Mouse (Mus musculus) megakaryocyte-erythroid progenitor cell, adult 5-6 weeks (primary cell): Measurements from ENCODE around the gene Bmt2. TPM values are rescaled to one million over a fixed set of nuclear protein-coding genes. Genes with fewer than 3 reads are reported as not detected.

Experiments
- total RNA-seq, 2 experiments: library from RNA; stranded (forward) in 1 of 2; stranded (reverse) in 1 of 2; fragments of 200-1000, 215-1000 nt in 1 of 2; fragments of >200 nt in 1 of 2; fragmentation: Nextera tagmentation in 1 of 2; gene quantifications; 2 replicates each; pipeline ENCODE4 v1.2.3; 2014 to 2017

Gene Bmt2
- total RNA-seq, 2 experiments from 2014 or later = 3.4 to 3.5 TPM

Other genes starting within 250 kb of the Bmt2 start
- gene Tmem168, start 69.9 kb downstream of the Bmt2 start, total RNA-seq (2014; fragmentation: Nextera tagmentation) = 16.5 and 20.6 TPM in 2 replicates
- gene Tmem168, start 69.9 kb downstream of the Bmt2 start, total RNA-seq (2017) = 31.9 and 32.6 TPM in 2 replicates
- gene Gpr85, start 162.0 kb upstream of the Bmt2 start, total RNA-seq (2014; fragmentation: Nextera tagmentation) = not detected in 2 replicates
- gene Gpr85, start 162.0 kb upstream of the Bmt2 start, total RNA-seq (2017) = not detected in 2 replicates
- gene 2610001J05Rik, start 193.6 kb upstream of the Bmt2 start, total RNA-seq (2014; fragmentation: Nextera tagmentation) = 14.9 and 24.1 TPM in 2 replicates
- gene 2610001J05Rik, start 193.6 kb upstream of the Bmt2 start, total RNA-seq (2017) = 34.6 and 87.5 TPM in 2 replicates